Mouse (Mus musculus) Patski (cell line): Measurements from ENCODE around the gene Stoml2. TPM values are rescaled to one million over a fixed set of nuclear protein-coding genes. Genes with fewer than 3 reads are reported as not detected.
A peak's percentile ranks its signal among the peaks of the same experiment; 100 is the strongest.

ENCODE experiments used
- ATAC-seq: fragments of 100-300 bp; one replicate; pipeline ENCODE4 v1.8.0; 2021
- CTCF ChIA-PET: fragments of 350-600 bp; sonication (Branson Sonifier 250); formaldehyde crosslinking; loops from one replicate; lab custom pipeline; 2022; ENCODE audit warnings: inconsistent platforms; lab: Charles Lee
- POLR2A ChIA-PET: fragments of 350-600 bp; sonication (Branson Sonifier 250); formaldehyde crosslinking; loops from one replicate; lab custom pipeline; 2022; ENCODE audit warnings: antibody characterized with exemption, inconsistent platforms; lab: Charles Lee
- DNase-seq: peaks from one replicate; pipeline ENCODE4 v3.0.0-alpha.2; 2011; ENCODE audit warnings: low read depth, low spot score
- H3K27me3 ChIP-seq: fragments of 371-371 bp; one replicate; pipeline ENCODE4 v1.5.1; 2021
- CTCF ChIP-seq: fragments of 100-300 bp; IDR thresholded peaks from one replicate; pipeline ENCODE4 v1.5.1; 2021
- in situ Hi-C: fragments of 300-500 bp; cut with MboI; formaldehyde crosslinking; loops from 3 replicates; pipeline ENCODE4 v1.11.1; 2018; ENCODE audit warnings: low pct_unique_long_range_greater_than_20kb, mixed read lengths
- polyA plus RNA-seq: library from polyadenylated mRNA; unstranded; gene quantifications from one replicate; pipeline ENCODE4 v1.2.3, GENCODE M21; 2021

Stoml2 gene
- polyA plus RNA-seq, 1 experiment from 2014 or later: 134 TPM

DNA sequence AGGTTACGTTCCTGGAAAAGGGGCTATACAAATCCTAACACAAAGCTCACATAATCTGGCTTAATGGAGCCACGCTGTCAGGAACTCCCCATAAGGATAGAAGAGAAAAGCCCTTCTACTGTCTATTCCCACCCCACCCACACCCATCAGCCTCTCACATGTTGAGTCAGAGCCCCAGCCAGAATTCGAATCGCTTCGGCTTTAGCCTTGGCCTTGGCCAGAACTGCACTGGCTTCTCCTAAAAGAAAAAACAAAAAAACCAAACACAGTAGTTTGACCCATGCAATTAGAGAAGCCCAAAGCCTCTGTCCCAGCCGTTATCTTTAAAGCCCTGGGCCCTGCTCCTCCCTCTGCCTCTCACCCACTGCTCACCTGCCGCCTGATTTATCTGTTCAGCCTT is 2.4 kb downstream of the Stoml2 start:
- in situ Hi-C loops: no loop called here
- no peak for ATAC-seq
- no peak for TF ChIP-seq CTCF
- CTCF ChIA-PET: no interaction called here
- POLR2A ChIA-PET: interaction anchor here (0.6 kb wide), 1 partner anchor 10 kb away, joined by 4 read pairs; no protein-coding TSS in a partner anchor
- DNase-seq: no peak
- no peaks in the 10 kb centered on the region for H3K27me3 ChIP-seq

DNA sequence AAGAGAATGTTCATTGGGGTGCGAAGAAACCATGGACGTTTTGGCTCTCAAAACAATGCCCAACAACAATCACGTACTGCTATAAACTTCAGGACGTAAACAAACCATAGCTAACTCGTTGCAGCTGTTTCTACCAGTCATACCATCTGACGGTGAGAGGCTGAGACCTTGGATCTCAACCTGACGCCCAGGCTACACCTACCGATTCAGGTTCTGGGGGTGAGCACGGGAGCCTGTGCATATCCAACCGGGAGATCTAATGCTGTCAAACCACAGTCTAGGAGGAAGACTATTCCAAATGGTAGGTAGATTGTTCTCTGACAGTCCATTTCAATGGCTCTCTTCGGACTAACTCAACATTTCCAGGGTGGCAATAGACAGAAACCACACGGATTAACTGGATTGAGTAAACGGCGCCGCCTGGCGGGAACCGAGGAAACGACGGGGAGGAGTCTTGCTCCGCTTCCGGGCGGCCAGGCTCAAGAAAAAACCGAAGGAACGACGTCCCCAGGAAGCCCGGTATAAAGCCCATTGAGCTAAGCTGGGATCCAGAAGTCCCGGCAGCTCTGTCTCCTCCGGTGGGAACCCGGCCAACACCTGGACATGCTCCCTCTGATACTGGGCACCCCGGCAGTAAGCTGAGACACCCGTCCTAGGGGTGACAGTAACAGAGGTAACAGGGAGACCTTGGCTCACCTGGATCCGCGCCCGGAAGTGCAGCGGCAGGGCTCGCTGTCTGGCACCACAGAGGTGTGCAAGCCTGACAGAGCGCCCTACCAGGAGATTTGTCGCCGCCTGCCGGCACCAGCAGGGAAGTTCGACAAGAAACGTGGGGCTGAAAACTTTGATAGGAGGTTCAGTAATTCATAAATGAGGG is 6.2 kb downstream of the Stoml2 start, which contains the start of gene Pigo:
Gene Pigo, minus strand, starts transcription at position 736 of the 877 bp plus-strand sequence.
- ChIA-PET CTCF (interaction anchor here (0.7 to 1.9 kb wide), 8 partner anchors 9 to 28 kb away, joined by 3 to 12 read pairs (median 4); partner anchors contain the start of gene Vcp), POLR2A (interaction anchor here (0.7 to 1.1 kb wide), 2 partner anchors 13 to 24 kb away, joined by 3 to 4 read pairs; no protein-coding TSS in a partner anchor)
- in situ Hi-C loops: no loop called here
- H3K27me3 ChIP-seq: no peaks in the 10 kb centered on the region
- DNase-seq: peak; percentile 81
- TF ChIP-seq CTCF: no peak
- ATAC-seq: peak; percentile 82

DNA sequence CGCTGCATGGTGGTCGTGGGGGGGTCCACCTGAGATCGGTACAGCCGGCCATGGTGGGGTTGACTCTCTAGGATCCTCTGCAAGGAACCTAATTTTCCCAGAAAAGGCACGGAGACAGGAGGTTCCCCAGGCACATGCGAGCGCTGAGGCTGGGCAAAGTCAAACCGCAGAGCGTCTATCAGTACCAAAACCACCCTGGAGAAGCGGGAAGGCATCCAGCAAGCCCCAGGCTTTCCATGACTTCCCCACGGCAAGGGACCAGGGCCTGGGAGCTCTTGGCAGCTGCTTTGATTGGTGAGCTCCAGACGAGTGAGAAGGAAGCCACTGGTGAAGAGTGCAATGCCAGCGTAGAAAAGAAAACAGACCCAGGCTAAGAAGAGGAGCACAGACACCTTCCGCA is 6.8 kb downstream of the Stoml2 start:
- ATAC-seq (no peak), DNase-seq (no peak)
- ChIA-PET CTCF (interaction anchor here (1.3 to 1.9 kb wide), 5 partner anchors 9 to 27 kb away, joined by 4 to 12 read pairs (median 6); no protein-coding TSS in a partner anchor), POLR2A (interaction anchor here (0.6 kb wide), 1 partner anchor 14 kb away, joined by 4 read pairs; no protein-coding TSS in a partner anchor)
- H3K27me3 ChIP-seq: no peaks in the 10 kb centered on the region
- TF ChIP-seq CTCF: no peak
- in situ Hi-C loops: no loop called here

DNA sequence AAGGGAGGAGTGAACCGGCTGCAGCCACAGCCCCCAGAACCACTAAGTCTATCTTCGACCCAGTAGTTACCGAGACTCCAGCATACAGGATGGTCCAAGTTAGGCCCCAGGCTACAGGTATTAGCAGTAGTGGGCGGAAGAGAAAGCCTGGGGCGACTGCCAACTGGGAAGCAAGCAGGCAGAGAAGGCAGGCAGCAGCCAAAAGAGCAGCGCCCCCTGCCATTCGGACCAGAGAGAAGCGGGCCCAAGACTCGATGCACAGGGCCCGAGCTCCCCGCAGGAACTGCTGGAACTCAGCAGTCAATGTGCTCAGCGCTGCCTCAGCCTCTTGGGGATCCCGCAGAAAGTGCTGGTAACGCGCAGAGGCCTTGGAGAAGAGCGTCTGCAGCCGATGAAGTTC is 10.2 kb downstream of the Stoml2 start:
- ATAC-seq (no peak), DNase-seq (no peak)
- H3K27me3 ChIP-seq: no peaks in the 10 kb centered on the region
- ChIA-PET POLR2A (no interaction called here), CTCF (no interaction called here)
- no peak for TF ChIP-seq CTCF
- in situ Hi-C loops: no loop called here

DNA sequence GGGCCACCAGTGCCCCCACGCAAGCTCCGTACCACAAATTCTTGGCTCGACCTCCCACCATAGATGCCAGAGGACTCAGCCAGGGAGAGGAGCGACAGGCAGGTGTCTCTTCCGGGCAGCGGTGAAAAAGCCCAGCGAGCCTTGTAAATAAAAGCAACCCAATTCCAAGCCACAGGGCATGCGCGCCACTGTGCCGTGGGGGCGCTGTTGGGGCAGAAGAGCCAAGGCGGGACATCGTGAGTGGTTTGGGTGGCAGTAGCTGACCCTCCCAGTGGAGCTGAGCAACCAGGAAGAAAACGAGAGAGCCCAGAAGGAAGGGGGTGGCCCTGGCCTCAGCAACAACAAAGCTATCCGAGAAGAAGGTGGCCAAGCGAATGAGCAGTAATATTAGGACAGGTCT is 10.6 kb downstream of the Stoml2 start:
- ChIA-PET CTCF (no interaction called here), POLR2A (no interaction called here)
- H3K27me3 ChIP-seq: no peaks in the 10 kb centered on the region
- TF ChIP-seq CTCF: no peak
- ATAC-seq: no peak
- DNase-seq: no peak
- in situ Hi-C loops: no loop called here

DNA sequence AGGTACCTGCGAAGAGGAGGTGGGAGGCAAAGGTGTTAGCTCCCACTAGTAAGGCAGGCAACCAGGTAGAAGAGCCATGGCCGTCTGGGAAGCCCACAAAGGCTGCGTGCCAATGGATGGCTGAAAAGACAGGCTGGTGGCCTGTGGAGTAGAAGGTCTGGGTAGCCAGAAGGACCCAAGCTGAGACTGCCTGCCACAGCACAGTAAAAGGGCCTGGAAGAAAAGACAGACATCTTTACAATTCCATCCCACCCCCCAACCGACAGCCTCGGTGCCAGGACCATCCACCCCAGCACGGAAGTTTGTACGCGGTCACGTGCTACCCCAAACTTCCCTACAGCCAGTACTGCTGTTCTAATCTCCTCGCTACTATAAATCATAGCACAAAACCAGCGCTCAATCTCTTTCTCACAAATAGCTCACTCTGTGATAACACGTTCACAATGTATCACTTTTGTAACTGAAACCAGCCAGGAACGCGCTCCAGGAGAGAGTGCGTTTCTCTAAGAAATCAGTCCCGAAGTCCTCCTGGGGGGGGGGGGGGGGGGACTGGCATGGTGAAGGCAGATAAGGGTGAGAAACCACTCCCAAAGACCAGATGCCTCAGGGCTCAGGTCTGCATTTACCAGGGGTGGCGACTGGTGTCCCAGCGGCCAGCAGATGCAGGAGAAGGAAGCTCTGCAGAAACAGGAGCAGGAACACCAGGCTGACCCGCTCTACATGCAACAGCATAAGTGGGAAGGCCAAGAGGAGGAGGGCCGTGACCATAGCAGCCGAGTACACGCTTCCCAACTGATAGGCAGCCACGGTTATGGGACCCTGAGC is 11.7 kb downstream of the Stoml2 start:
- no peak for TF ChIP-seq CTCF
- in situ Hi-C loops: no loop called here
- POLR2A ChIA-PET: interaction anchor here (0.6 kb wide), 1 partner anchor 41 kb away, joined by 3 read pairs; no protein-coding TSS in a partner anchor
- ATAC-seq: no peak
- H3K27me3 ChIP-seq: no peaks in the 10 kb centered on the region
- no peak for DNase-seq
- CTCF ChIA-PET: interaction anchor here (1.1 kb wide), 1 partner anchor 9 kb away, joined by 3 read pairs; no protein-coding TSS in a partner anchor

DNA sequence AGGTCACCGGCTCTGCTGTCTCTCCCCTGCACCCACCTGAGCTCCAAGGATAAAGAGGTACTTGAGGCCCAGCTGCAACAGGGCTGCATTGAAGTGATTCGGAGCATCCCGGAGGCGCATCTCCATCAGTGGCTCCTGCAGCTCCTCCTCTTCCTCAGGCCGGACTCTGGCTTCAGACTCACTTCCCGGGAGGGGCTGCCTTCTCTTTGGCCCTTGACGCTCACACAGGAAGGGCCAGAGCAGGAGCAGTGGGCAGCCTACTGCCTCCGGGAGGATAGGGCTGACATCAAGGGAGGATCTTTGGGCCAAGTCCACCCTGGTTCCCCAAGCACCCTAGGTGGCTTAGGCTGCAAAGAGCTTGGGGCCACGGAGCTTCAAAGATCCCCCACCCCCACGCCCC is 12.3 kb downstream of the Stoml2 start:
- in situ Hi-C loops: no loop called here
- CTCF ChIA-PET: interaction anchor here (1.1 kb wide), 1 partner anchor 8 kb away, joined by 3 read pairs; no protein-coding TSS in a partner anchor
- H3K27me3 ChIP-seq: no peaks in the 10 kb centered on the region
- ATAC-seq (no peak), DNase-seq (no peak)
- no peak for TF ChIP-seq CTCF
- POLR2A ChIA-PET: no interaction called here

DNA sequence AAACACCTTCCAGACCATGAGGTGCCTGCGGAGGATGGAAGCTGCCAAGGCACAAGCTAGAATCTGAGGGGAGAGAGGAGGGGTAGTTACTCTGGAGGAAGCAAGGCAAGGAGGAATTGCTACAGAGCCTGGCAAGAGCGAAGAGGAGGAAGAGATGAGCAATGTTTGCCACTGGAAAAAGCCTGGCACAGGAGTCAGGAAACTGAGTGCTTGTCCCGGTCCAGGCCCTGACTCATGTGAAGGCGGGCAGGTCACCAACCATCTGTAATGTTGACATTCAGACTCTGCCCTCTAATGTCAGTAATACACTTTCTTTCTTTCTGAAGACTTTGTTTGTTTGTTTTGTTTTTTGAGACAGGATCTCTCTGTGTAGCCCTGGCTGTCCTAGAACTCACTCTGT is 13.4 kb downstream of the Stoml2 start:
- DNase-seq (no peak), ATAC-seq (no peak)
- POLR2A ChIA-PET: no interaction called here
- TF ChIP-seq CTCF: no peak
- H3K27me3 ChIP-seq: no peaks in the 10 kb centered on the region
- in situ Hi-C loops: no loop called here
- CTCF ChIA-PET: no interaction called here

DNA sequence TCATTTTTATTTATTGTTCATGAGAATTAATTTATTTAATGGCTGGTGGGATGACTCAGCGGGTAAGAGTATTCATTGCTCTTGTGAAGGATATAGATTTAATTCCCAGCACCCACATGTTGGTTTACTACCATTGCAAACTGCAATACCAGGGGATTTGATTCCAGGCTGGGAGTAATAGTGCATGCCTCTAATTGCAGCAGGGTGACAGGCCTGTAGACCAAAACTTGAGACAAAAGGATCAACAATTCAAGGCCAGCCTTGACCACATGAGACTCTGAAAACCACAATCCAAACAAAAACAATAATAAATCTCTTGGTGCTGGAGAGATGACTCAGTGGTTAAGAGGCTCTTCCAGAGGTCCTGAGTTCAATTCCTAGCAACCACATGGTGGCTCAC is 19.4 kb downstream of the Stoml2 start:
- ChIA-PET CTCF (no interaction called here), POLR2A (no interaction called here)
- H3K27me3 ChIP-seq: no peaks in the 10 kb centered on the region
- ATAC-seq: no peak
- in situ Hi-C loops: no loop called here
- no peak for TF ChIP-seq CTCF
- DNase-seq: no peak
